In the genomic region with DNA sequence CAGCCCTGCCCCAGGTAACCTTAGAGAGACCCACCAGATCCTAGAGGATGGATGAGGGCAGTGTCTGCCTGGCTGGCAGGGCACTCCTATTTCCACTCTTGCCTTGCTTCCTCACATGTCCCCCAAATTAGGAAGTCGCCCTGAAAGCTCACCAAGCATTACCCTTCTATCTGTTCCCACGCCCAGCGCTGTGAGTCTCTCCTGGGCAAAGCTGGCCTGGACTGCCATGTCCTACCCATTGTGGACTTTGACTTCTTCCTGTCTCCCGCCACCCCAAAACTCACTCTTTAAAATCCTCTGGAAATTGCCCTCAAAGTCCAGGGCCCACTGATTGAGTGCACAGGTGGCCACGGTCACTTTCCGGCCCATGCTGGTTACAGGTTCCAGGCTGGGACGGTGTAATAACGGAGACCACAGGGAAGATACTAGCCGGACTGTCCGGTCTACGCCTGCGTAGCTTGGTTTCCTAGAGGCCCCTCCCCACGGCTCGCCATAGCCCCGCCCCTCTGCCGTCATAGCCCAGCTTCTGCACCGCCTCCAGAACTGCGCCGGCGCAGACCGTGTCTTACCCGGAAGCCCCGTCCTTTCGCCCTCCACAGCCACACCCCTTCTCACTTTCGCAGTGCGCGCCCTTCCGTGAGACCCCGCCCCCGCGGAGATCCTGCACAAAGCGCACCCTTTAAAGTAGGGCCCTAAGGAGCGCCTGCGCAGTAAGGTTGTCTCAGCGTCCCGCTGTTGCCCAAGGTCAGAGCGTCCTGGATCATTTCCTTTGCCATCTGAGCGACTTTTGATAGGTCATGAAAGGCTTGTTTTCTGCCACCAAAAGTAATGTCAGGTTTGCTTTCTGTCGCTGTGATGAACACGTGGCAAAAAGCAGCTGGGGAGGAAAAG, we compare ENCODE assay signal across 8 mouse cellular contexts. TPM values are rescaled to one million over a fixed set of nuclear protein-coding genes. Genes with fewer than 3 reads are reported as not detected.
DNase-seq lines count a peak whose midpoint lies in the region; ATAC-seq and TF ChIP-seq lines count a peak whose summit lies in the region.

Nadsyn1 (minus strand) TSS at position 475 of the 891 bp plus-strand sequence.
Dhcr7 (plus strand) TSS at position 771 of the 891 bp plus-strand sequence.

- peak within 1 kb of the TSS; percentile 72 for H3K4me2 ChIP-seq in forebrain, embryonic 13.5 days
- H3K4me2 ChIP-seq in liver, postnatal 0 days (ENCODE audit: low read depth, low read length): peak within 1 kb of the TSS; percentile 92
- peak within 1 kb of the TSS; percentile 66 for H3K4me2 ChIP-seq in neural tube, embryonic 14.5 days (ENCODE audit: low read depth, low read length)

- TF ChIP-seq CTCF in E14TG2a.4 (conservative IDR thresholded peaks at IDR 0.05; ENCODE audit: low read length): no peak
- no peak for TF ChIP-seq CTCF in liver, postnatal 0 days (IDR thresholded peaks at IDR 0.05; ENCODE audit: low read depth)

- H3K27me3 ChIP-seq in E14TG2a.4 (ENCODE audit: insufficient read depth, low read length): no peaks in the 10 kb centered on the region
- H3K27me3 ChIP-seq in forebrain, embryonic 13.5 days: no peaks in the 10 kb centered on the region
- H3K27me3 ChIP-seq in liver, postnatal 0 days (ENCODE audit: insufficient read depth, low read length): no peaks in the 10 kb centered on the region
- H3K27me3 ChIP-seq in neural tube, embryonic 14.5 days (ENCODE audit: control insufficient read depth, insufficient read depth, low read length): no peaks in the 10 kb centered on the region

- no peak for TF ChIP-seq EP300 in liver, postnatal 0 days (IDR thresholded peaks at IDR 0.05; ENCODE audit: low read depth)

- under 1% methylated on average over 40 of the region's 40 CpGs for WGBS in forebrain, embryonic 13.5 days
- under 1% methylated on average over 40 of the region's 40 CpGs for WGBS in large intestine, adult 2 months
- WGBS in liver, postnatal 0 days (ENCODE audit: insufficient replicate concordance): under 1% methylated on average over 40 of the region's 40 CpGs
- under 1% methylated on average over 40 of the region's 40 CpGs for WGBS in neural tube, embryonic 14.5 days

- peaks cover 12% of the 10 kb centered on the region for H3K36me3 ChIP-seq in E14TG2a.4 (ENCODE audit: insufficient read depth, low read length)
- peaks cover 11% of the 10 kb centered on the region for H3K36me3 ChIP-seq in forebrain, embryonic 13.5 days (ENCODE audit: poor library complexity, severe bottlenecking)
- H3K36me3 ChIP-seq in liver, postnatal 0 days (replicated peaks; ENCODE audit: insufficient read depth, low read length): 0 out of 2 replicates have a peak, but pooled peaks cover 2% of the 10 kb centered on the region
- no peaks in the 10 kb centered on the region for H3K36me3 ChIP-seq in neural tube, embryonic 14.5 days (ENCODE audit: control insufficient read depth, insufficient read depth, low read length)

- H3K9ac ChIP-seq in forebrain, embryonic 13.5 days: peak within 1 kb of the TSS; percentile 66
- peak within 1 kb of the TSS; percentile 83 for H3K9ac ChIP-seq in liver, postnatal 0 days (replicated peaks)
- H3K9ac ChIP-seq in neural tube, embryonic 14.5 days (replicated peaks; ENCODE audit: low read depth, low read length): peak within 1 kb of the TSS; percentile 61

- H3K27ac ChIP-seq in forebrain, embryonic 13.5 days: peak within 1 kb of the TSS; percentile 55
- peak within 1 kb of the TSS; percentile 88 for H3K27ac ChIP-seq in liver, postnatal 0 days (ENCODE audit: low read depth)
- peak within 1 kb of the TSS; percentile 68 for H3K27ac ChIP-seq in neural tube, embryonic 14.5 days (ENCODE audit: low read depth, low read length)

- intact Hi-C loops in heart, postnatal 10 days (cut with DNase I): no loop called here

- H3K4me3 ChIP-seq in E14TG2a.4 (replicated peaks; ENCODE audit: low read length): peak within 1 kb of the TSS; percentile 88
- H3K4me3 ChIP-seq in forebrain, embryonic 13.5 days: peak within 1 kb of the TSS; percentile 52
- H3K4me3 ChIP-seq in liver, postnatal 0 days (ENCODE audit: low read depth, low read length): peak within 1 kb of the TSS; percentile 70
- peak within 1 kb of the TSS; percentile 43 for H3K4me3 ChIP-seq in neural tube, embryonic 14.5 days (ENCODE audit: low read depth, low read length)

- peak; percentile 98 for ATAC-seq in forebrain, embryonic 13.5 days
- peak; percentile 97 for ATAC-seq in liver, postnatal 0 days
- ATAC-seq in neural tube, embryonic 14.5 days (ENCODE audit: low read depth): peak; percentile 97

- no peaks in the 10 kb centered on the region for H3K9me3 ChIP-seq in E14TG2a.4 (ENCODE audit: low read length)
- H3K9me3 ChIP-seq in forebrain, embryonic 13.5 days (replicated peaks): no peaks in the 10 kb centered on the region
- H3K9me3 ChIP-seq in liver, postnatal 0 days (ENCODE audit: low read length): no peaks in the 10 kb centered on the region
- no peaks in the 10 kb centered on the region for H3K9me3 ChIP-seq in neural tube, embryonic 14.5 days (ENCODE audit: control insufficient read depth, low read length)

- peaks cover 24% of the 10 kb centered on the region for H3K4me1 ChIP-seq in E14TG2a.4 (replicated peaks; ENCODE audit: low read depth, low read length)
- H3K4me1 ChIP-seq in forebrain, embryonic 13.5 days: peaks cover 16% of the 10 kb centered on the region
- peaks cover 11% of the 10 kb centered on the region for H3K4me1 ChIP-seq in liver, postnatal 0 days (ENCODE audit: insufficient read depth)
- H3K4me1 ChIP-seq in neural tube, embryonic 14.5 days (ENCODE audit: control insufficient read depth, insufficient read depth, low read length): peaks cover 10% of the 10 kb centered on the region

- peak; percentile 97 for DNase-seq in c-Kit-positive CD71-positive TER-119-positive erythroid progenitor cells, embryonic 14.5 days (ENCODE audit: low spot score)
- DNase-seq in heart, postnatal 10 days: peak; percentile 100
- peak; percentile 88 for DNase-seq in large intestine, adult 2 months (ENCODE audit: low read depth, low spot score)
- peak; percentile 99 for DNase-seq in liver, postnatal 0 days
- peak; percentile 100 for DNase-seq in testis, postnatal 10 days (ENCODE audit: low spot score)

RNA-seq across cellular contexts. Expression of gene Nadsyn1, which starts in this region (rescaled TPM):
- 5.6 and 6.8 TPM in 2 replicates for polyA plus RNA-seq in forebrain, embryonic 13.5 days (2015; fragmentation: Nextera tagmentation; extraction: Ambion mirVana)
- 1 to 10 TPM; 6.3 to 8.0 TPM for total RNA-seq in heart, postnatal 10 days (2021)
- polyA plus RNA-seq in large intestine, adult 2 months (2012; rRNA removed): 44.2 and 65.4 TPM in 2 replicates
- 9.2 and 11.1 TPM in 2 replicates for polyA plus RNA-seq in liver, postnatal 0 days (2015; fragmentation: Nextera tagmentation; extraction: Ambion mirVana)
- polyA plus RNA-seq in neural tube, embryonic 14.5 days (2014; fragmentation: Nextera tagmentation; extraction: Ambion mirVana): 5.3 and 6.7 TPM in 2 replicates

RNA-seq across cellular contexts. Expression of gene Dhcr7, which starts in this region (rescaled TPM):
- polyA plus RNA-seq in forebrain, embryonic 13.5 days (2015; fragmentation: Nextera tagmentation; extraction: Ambion mirVana): 47.1 and 52.0 TPM in 2 replicates
- total RNA-seq in heart, postnatal 10 days (2021): 10 to 100 TPM in 1 of 2 experiments, 1 to 10 TPM in 1; 9.9 to 10.9 TPM
- polyA plus RNA-seq in large intestine, adult 2 months (2012; rRNA removed): 105 and 202 TPM in 2 replicates
- polyA plus RNA-seq in liver, postnatal 0 days (2015; fragmentation: Nextera tagmentation; extraction: Ambion mirVana): 11.4 and 12.1 TPM in 2 replicates
- polyA plus RNA-seq in neural tube, embryonic 14.5 days (2014; fragmentation: Nextera tagmentation; extraction: Ambion mirVana): 57.4 and 60.4 TPM in 2 replicates

Comparison
In these comparisons a context has a peak if more than half of its experiments do, and no peak if none do; other contexts are left out.
1. Peak in every context shown above with its lines: DNase-seq, ATAC-seq, H3K4me3 ChIP-seq and H3K27ac ChIP-seq.